Mouse (Mus musculus) forebrain, embryonic 10.5 days (tissue): ENCODE results near the gene Sox30. TPM values are rescaled to one million over a fixed set of nuclear protein-coding genes. Genes with fewer than 3 reads are reported as not detected.

ENCODE experiments used
- DNase-seq: peaks from one replicate; pipeline ENCODE4 v3.0.0-alpha.2; 2017; ENCODE audit warnings: low spot score; ENCODE audit errors: extremely low spot score
- H3K27ac ChIP-seq: fragments of 300-500 bp; sonication (generic); 2 replicates; pipeline ENCODE4 v1.5.1; 2016; ENCODE audit warnings: mild to moderate bottlenecking
- H3K27me3 ChIP-seq: fragments of 300-500 bp; sonication (generic); 2 replicates; pipeline ENCODE4 v1.6.1; 2016; ENCODE audit warnings: mild to moderate bottlenecking; ENCODE audit not compliant: poor library complexity, severe bottlenecking
- H3K36me3 ChIP-seq: fragments of 300-500 bp; sonication (generic); replicated peaks from 2 replicates; pipeline ENCODE4 v1.6.1; 2016; ENCODE audit warnings: mild to moderate bottlenecking, moderate library complexity
- H3K4me1 ChIP-seq: fragments of 300-500 bp; sonication (generic); 2 replicates; pipeline ENCODE4 v1.6.1; 2016
- H3K4me3 ChIP-seq: fragments of 300-500 bp; sonication (generic); 2 replicates; pipeline ENCODE4 v1.5.1; 2016; ENCODE audit warnings: mild to moderate bottlenecking, moderate library complexity
- H3K9me3 ChIP-seq: fragments of 300-500 bp; sonication (generic); 2 replicates; pipeline ENCODE4 v1.6.1; 2016; ENCODE audit warnings: mild to moderate bottlenecking, moderate library complexity
- WGBS: fragments of 180-500 bp; shearing (Covaris S2); methylation state at CpG from one replicate; pipeline ENCODE4 v1.1.7; 2016; 5-methylcytosine and 5-hydroxymethylcytosine counted together
- polyA plus RNA-seq: library from polyadenylated mRNA; unstranded; fragments of >200 nt; fragmentation: Nextera tagmentation; extraction: Ambion mirVana; gene quantifications from 2 replicates; pipeline ENCODE4 v1.2.1, GENCODE M21; 2016

Gene Sox30
- 0.05 TPM in 1 of 2 replicates, not detected in the other for polyA plus RNA-seq

DNA sequence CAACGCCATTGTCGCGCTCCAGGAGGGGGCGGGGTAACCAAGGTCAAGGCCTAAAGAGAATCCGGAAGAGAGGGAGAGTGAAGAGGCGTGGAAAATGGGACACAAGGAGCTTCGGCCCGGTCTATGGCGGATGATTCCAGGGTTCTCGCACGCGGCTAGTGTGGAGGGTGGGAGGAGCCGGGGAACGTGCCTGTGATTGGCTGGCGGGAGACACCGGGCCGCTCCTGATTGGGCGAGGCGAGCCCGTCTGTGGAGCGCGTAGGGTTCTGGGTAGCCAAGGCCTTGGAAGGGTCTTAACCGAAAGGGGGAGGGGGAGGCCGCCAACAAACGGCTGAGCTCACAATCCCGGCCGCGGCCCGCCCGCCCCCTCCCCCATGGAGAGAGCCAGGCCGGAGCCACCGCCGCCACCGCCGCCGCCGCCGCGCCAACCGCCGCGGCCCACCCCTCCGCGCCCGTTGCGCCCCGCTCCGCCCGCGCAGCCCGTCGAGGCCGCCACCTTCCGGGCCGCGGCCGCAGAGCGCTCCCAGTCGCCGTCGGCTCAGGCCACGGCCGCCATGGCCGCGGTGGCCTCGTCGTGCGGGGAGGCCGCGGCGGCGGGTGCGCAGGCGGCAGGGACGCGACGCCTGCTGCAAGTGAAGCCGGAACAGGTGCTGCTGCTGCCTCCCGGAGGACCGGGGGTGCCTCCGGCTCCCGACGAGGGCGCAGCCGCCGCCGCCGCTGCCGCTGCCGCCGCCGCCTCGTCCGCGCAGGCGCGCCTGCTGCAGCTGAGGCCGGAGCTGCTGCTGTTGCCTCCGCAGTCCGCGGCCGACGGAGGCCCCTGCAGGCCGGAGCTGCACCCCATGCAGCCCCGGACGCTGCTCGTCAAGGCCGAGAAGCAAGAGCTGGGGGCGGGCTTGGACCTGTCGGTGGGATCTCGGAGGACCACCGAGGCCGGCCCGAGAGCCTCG, at the start of gene Sox30:
Gene Sox30 (plus strand): TSS at position 365 of the 947 bp plus-strand sequence.
- H3K9me3 ChIP-seq = peaks cover 8% of the 10 kb centered on the region
- H3K36me3 ChIP-seq = no peaks in the 10 kb centered on the region
- DNase-seq = peak; percentile 70
- peak within 1 kb of the TSS; percentile 64 for H3K4me3 ChIP-seq
- peak within 1 kb of the TSS; percentile 90 for H3K27ac ChIP-seq
- H3K4me1 ChIP-seq = peaks cover 14% of the 10 kb centered on the region
- 9% methylated on average over 106 of the region's 115 CpGs for WGBS
- peaks cover 25% of the 10 kb centered on the region for H3K27me3 ChIP-seq

GRCm38 (mm10) chr11:45932771-45933170, 47.3 kb upstream of the Sox30 start:
- no peaks in the 10 kb centered on the region for H3K4me1 ChIP-seq
- no peaks in the 10 kb centered on the region for H3K9me3 ChIP-seq
- 94% methylated on average over 10 of the region's 10 CpGs for WGBS
- peaks cover 75% of the 10 kb centered on the region for H3K36me3 ChIP-seq
- H3K4me3 ChIP-seq = no peak overlapping the region
- H3K27ac ChIP-seq = no peak overlapping the region
- DNase-seq = no peak
- no peaks in the 10 kb centered on the region for H3K27me3 ChIP-seq

GRCm38 (mm10) chr11:45937478-45937877, 42.6 kb upstream of the Sox30 start:
- peaks cover 69% of the 10 kb centered on the region for H3K36me3 ChIP-seq
- 94% methylated on average over 8 of the region's 8 CpGs for WGBS
- H3K9me3 ChIP-seq = no peaks in the 10 kb centered on the region
- no peak overlapping the region for H3K27ac ChIP-seq
- no peak overlapping the region for H3K4me3 ChIP-seq
- no peak for DNase-seq
- no peaks in the 10 kb centered on the region for H3K27me3 ChIP-seq
- H3K4me1 ChIP-seq = no peaks in the 10 kb centered on the region; the same call in 1 of the 2 replicates

DNA sequence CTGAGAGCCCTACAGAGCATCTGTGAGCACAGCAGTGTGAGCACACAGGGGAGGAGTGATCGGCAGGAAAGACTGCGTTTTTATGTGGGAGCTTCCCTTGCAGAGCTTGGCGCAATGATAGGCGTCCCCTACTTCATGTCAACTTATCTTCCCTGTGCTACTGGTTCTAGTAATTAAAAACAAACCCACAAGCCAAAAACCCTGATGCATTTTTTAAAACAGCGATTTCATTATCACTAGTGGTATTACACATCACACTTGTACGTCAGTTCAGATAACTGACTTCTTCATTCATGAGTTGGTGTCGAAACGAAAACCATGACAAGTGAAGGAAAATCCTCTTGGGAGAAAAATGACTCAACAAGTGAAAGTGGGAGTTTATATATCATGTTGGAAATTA, 41.2 kb upstream of the Sox30 start:
- no peaks in the 10 kb centered on the region for H3K9me3 ChIP-seq
- 96% methylated on average over 8 of the region's 8 CpGs for WGBS
- no peaks in the 10 kb centered on the region for H3K27me3 ChIP-seq
- peaks cover 12% of the 10 kb centered on the region for H3K4me1 ChIP-seq
- no peak for DNase-seq
- H3K27ac ChIP-seq = no peak overlapping the region
- H3K4me3 ChIP-seq = no peak overlapping the region
- H3K36me3 ChIP-seq = peaks cover 55% of the 10 kb centered on the region

DNA sequence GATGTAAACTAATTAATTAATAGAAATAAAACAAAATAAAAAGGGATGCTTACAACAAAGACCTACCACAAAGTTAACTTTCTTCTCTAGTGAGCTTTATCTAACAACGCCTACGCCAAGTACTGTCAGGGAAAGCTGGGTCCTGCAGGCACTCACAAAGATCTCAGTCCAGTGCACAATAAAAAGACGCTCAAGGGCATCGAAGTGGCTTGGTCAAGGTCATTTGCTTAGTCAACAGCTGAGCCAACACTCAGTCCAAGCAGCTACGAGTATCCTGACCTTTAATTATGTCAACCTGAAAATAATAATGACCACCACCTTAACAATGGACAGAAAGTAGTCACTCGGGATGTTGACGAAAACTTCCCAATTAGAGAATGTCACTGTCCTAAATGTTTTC, 37.8 kb upstream of the Sox30 start:
- no peak overlapping the region for H3K4me3 ChIP-seq
- H3K9me3 ChIP-seq = no peaks in the 10 kb centered on the region
- H3K27ac ChIP-seq = no peak overlapping the region
- H3K4me1 ChIP-seq = peaks cover 21% of the 10 kb centered on the region
- no peak for DNase-seq
- H3K36me3 ChIP-seq = peaks cover 21% of the 10 kb centered on the region
- no peaks in the 10 kb centered on the region for H3K27me3 ChIP-seq
- WGBS = 91% methylated on average over 7 of the region's 7 CpGs

DNA sequence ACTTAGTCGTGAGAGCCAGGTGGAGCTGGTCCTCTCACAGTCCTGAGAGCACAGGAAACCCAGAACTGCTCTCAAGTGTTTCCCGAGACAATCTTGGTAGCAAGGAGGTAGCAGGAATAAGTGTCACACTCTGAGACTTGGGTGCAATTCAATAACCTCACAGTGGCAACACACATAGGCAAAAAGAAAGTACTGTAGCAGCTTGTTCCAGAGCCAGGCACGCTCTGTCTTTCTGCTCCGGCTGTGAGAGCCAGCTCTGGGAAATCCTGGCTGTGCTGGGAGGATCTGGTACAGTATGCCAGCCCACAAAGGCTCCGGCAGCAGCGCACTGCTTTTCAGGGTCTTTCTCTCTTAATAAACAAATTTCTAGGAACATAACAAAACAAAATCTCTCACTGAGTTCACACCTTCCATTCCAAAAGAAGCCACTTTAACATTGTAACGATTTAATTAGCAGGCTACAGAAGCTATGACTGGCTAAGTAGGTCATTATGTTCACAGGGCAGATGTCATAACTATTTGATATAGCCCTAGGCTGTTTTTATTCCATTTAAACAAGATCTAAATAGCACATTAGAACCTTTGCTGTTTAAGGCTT, 36.9 kb upstream of the Sox30 start:
- Histone ChIP-seq H3K36me3 (peaks cover 21% of the 10 kb centered on the region), H3K4me3 (peak overlapping the region; percentile 67), H3K27me3 (no peaks in the 10 kb centered on the region), H3K9me3 (no peaks in the 10 kb centered on the region), H3K27ac (no peak overlapping the region), H3K4me1 (peaks cover 21% of the 10 kb centered on the region)
- DNase-seq = no peak
- 84% methylated on average over 7 of the region's 7 CpGs for WGBS

GRCm38 (mm10) chr11:45943891-45944642, 36.0 kb upstream of the Sox30 start:
- H3K36me3 ChIP-seq = peaks cover 26% of the 10 kb centered on the region

DNA sequence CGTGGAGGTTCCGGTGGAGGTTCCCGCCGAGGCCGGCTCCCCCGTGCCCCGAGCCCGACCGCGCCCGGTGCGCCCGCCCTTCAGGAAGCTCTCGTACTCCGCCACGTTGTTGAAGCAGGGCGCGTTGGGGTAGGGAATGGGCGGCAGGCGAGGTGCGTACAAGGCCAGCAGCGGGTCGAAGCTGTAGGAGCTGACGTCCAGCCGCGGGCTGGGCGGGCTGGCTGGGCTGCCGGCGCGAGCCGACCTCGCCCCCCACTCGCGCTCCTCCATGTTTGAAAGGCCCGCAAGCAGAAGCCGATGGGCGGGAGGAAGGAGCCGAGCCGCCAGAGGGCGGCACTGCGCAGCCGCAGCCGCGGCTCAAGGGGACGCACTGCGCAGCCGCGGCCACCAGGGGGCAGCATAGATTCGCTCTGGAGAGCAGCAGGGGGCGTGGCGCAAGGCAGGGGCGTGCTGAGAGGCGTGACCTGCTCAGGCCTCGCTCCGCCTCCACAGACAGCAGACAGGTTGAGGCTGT, 35.4 kb upstream of the Sox30 start, which contains the start of gene Lsm11:
Gene Lsm11 (minus strand): TSS at position 293 of the 514 bp plus-strand sequence.
- peak; percentile 94 for DNase-seq
- peaks cover 32% of the 10 kb centered on the region for H3K36me3 ChIP-seq
- H3K9me3 ChIP-seq = no peaks in the 10 kb centered on the region
- H3K27me3 ChIP-seq = no peaks in the 10 kb centered on the region
- peaks cover 21% of the 10 kb centered on the region for H3K4me1 ChIP-seq
- under 1% methylated on average over 55 of the region's 55 CpGs for WGBS
- H3K4me3 ChIP-seq = peak within 1 kb of the TSS; percentile 67
- H3K27ac ChIP-seq = peak within 1 kb of the TSS; percentile 92

More at GRCm38 (mm10) chr11:45943891-45944642, 36.0 kb upstream of the Sox30 start:
- DNase-seq = peak; percentile 33
- H3K4me3 ChIP-seq = peak overlapping the region; percentile 67
- no peaks in the 10 kb centered on the region for H3K27me3 ChIP-seq
- peak overlapping the region; percentile 92 for H3K27ac ChIP-seq
- WGBS = under 1% methylated on average over 49 of the region's 49 CpGs
- H3K4me1 ChIP-seq = peaks cover 21% of the 10 kb centered on the region
- no peaks in the 10 kb centered on the region for H3K9me3 ChIP-seq

- DNase-seq = no peak
- H3K36me3 ChIP-seq = peaks cover 41% of the 10 kb centered on the region
- H3K9me3 ChIP-seq = no peaks in the 10 kb centered on the region
- H3K4me3 ChIP-seq = no peak overlapping the region
- no peak overlapping the region for H3K27ac ChIP-seq
- WGBS = 88% methylated on average over 4 of the region's 4 CpGs
- no peaks in the 10 kb centered on the region for H3K27me3 ChIP-seq
- H3K4me1 ChIP-seq = peaks cover 21% of the 10 kb centered on the region
These were observed 33.3 kb upstream of the Sox30 start for GRCm38 (mm10) chr11:45946796-45947195.

DNA sequence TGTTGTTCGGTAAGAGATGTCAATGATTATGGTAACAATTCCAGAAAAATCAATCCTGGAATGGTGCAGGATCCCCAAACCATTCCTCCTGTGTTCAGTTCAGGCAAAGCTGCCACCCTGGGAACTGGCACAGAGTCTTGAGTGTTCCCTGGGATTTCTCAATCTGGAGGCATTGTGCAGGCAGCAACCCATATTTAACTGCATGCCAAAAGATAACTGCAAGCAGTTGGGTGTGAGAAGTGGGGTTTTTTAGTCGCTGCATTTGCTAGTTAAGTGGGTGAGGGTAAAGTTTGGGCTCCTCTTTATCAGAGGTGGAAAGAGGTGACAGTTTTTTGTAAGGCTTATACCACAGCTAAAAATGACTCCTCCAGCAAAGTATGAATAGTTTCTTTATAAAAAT, 32.6 kb upstream of the Sox30 start:
- DNase-seq = no peak
- no peaks in the 10 kb centered on the region for H3K27me3 ChIP-seq
- H3K4me1 ChIP-seq = peaks cover 21% of the 10 kb centered on the region
- 87% methylated on average over 2 of the region's 2 CpGs for WGBS
- no peak overlapping the region for H3K27ac ChIP-seq
- H3K36me3 ChIP-seq = peaks cover 45% of the 10 kb centered on the region
- no peaks in the 10 kb centered on the region for H3K9me3 ChIP-seq
- H3K4me3 ChIP-seq = no peak overlapping the region

GRCm38 (mm10) chr11:45955127-45955627, 24.9 kb upstream of the Sox30 start, which contains the start of gene Thg1l:
TSS of gene Thg1l (minus strand) at chr11:45955494.
- Histone ChIP-seq H3K27me3 (no peaks in the 10 kb centered on the region), H3K4me3 (peak within 1 kb of the TSS; percentile 73), H3K9me3 (no peaks in the 10 kb centered on the region), H3K4me1 (peaks cover 14% of the 10 kb centered on the region), H3K36me3 (peaks cover 30% of the 10 kb centered on the region), H3K27ac (peak within 1 kb of the TSS; percentile 88)
- WGBS = under 1% methylated on average over 32 of the region's 32 CpGs
- DNase-seq = peak; percentile 88

GRCm38 (mm10) chr11:45959598-45959997, 20.5 kb upstream of the Sox30 start:
- H3K9me3 ChIP-seq = no peaks in the 10 kb centered on the region
- peaks cover 7% of the 10 kb centered on the region for H3K4me1 ChIP-seq
- H3K27me3 ChIP-seq = no peaks in the 10 kb centered on the region
- no peak overlapping the region for H3K4me3 ChIP-seq
- WGBS = 79% methylated on average over 3 of the region's 3 CpGs
- H3K27ac ChIP-seq = no peak overlapping the region
- no peaks in the 10 kb centered on the region for H3K36me3 ChIP-seq
- no peak for DNase-seq
